Mouse (Mus musculus) frontal cortex, adult (tissue): ENCODE data around the gene Qtrt2.

Experiments used
- ATAC-seq: cut with Nextera tagmentation; 2 replicates; pipeline ENCODE4 v1.9.2; 2017; ENCODE audit warnings: mild to moderate bottlenecking, moderate library complexity, mixed read lengths; ENCODE audit not compliant: low TSS enrichment

The Qtrt2 gene

GRCm38 (mm10) chr16:43925001-43925558 lies 1.5 kb downstream of the Qtrt2 start:
- ATAC-seq: no peak

DNA sequence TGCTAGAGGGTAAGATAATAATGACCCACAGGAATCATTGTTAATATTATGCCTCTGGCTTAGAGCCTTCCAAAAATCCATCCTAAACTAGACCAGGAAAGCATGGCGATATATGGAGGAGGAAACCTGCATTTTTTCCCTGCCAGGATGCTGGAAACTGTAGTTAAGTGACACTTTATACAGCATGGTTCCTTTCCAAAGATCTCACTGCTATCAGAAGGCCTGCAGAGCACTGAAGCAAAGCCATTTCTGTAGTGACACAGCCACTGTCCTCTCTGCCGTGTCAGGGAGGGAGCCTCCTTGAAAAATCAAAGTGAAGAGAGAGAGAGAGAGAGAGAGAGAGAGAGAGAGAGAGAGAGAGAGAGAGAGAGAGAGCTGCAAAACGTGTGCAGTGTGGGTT lies 4.0 kb downstream of the Qtrt2 start:
- ATAC-seq: peak; percentile 70

DNA sequence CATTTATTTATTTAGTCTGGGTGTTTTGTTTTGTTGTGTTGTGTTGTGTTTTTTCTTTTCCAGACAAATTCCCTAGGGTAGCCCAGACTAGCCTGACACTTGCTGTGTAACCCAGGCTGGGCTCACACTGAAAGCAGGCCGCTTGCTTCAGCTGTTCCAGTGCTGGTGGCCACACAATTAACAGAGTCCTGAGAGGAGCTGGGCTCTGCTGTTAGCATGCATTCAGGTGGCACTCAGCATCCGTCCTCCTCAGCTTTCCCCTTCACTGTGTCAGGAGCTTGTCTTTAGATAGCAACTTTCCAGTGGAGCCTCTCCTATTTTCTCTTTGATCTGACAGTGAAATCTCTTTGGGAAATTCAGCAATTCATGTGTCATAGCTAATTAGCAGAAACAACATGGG lies 4.6 kb downstream of the Qtrt2 start:
- no peak for ATAC-seq

DNA sequence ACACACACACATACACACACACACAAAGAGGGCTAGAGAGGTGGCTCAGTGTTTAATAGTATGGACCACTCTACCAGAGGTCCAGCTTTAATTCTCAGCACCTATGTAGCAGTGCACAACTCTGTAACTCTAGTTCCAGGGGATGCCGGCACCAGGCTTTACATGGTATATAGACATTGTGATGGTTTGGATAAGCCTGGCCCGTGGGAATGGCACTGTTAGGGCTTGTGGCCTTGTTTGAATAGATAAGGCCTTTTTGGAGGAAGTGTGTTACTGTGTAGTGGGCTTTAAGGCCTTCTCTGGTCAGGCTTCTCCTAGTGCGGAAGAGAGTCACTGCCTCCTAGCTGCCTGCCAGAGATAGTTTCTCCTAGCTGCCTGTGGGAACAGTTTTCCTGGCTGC lies 7.7 kb downstream of the Qtrt2 start:
- no peak for ATAC-seq

- no peak for ATAC-seq
Measured at GRCm38 (mm10) chr16:43908881-43909280, 17.7 kb downstream of the Qtrt2 start.

DNA sequence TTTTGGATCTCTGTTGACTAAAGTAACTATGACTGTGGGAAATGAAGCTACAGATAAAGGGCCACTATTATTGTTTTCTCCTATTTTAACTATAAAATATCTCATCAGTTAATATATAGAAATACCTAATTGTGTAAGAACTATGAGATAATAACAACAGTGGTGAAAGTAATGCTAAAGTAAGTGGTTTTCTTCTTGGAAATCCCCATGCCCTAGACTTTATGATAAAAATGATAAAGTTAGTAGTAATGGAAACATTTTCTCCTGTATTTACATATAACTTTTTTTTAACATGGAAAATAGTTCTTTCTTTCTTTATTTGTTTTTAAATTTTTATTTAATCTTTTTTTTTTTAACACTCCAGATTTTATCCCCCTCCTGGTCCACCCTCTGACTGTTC lies 26.0 kb downstream of the Qtrt2 start:
- no peak for ATAC-seq

GRCm38 (mm10) chr16:43900138-43900537 lies 26.5 kb downstream of the Qtrt2 start:
- ATAC-seq: no peak

GRCm38 (mm10) chr16:43894501-43894900 lies 32.1 kb downstream of the Qtrt2 start:
- ATAC-seq: peak; percentile 51; the same call in 1 of the 2 replicates

DNA sequence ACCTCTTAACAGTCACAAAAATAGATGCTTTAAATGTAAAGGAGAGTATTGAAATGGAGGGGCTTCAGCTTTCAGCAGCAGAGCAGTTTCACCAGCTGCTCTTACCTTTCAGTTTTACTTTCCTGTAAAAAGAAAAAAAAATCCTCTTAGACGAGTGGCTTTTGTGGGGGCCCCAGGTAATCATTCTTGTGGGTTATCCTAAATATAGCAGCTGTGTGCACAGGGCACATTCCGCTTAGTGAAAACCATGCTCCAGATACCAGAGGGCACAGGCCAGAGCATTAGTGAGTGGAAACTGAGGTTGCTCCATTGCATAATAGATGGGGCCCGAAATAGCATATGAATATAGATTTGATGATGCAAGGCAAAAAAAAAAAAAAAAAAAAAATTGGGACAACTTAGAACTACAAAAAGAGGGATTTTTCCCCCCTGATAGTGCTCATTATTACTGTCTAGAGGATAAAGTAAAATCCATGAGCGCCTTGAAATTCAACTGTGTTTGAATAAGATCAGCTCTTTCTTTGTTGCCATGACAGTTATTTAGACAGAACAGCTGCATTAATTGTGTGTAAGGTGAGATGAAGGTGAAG lies 35.8 kb downstream of the Qtrt2 start:
- ATAC-seq: no peak

GRCm38 (mm10) chr16:43890005-43890336 lies 36.6 kb downstream of the Qtrt2 start:
- peak; percentile 82 for ATAC-seq

GRCm38 (mm10) chr16:43889208-43890004 lies 37.2 kb downstream of the Qtrt2 start, which contains the start of gene Ccdc191:
Ccdc191 (plus strand) TSS chr16:43889800.
- ATAC-seq: peak; percentile 99

DNA sequence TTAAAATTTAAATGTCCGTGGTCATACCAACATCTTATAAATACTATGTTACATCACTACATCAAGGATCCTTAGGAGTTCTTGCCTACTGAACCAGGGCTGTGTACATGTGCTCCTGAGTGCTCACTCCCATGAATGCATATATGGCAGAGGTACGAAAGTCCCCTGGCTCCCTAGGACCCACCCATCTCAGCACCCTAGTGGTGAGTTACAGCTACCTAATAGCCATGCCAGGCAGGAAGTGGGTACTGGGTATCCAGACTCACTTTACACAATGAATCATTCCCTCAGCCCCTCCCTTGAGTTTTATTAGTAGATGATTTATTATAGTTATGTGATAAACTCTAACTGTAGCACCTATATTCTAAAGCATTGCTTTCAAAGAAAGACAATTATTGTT lies 44.3 kb downstream of the Qtrt2 start:
- ATAC-seq: no peak

- ATAC-seq: no peak
Measured at GRCm38 (mm10) chr16:43881636-43882035, 45.0 kb downstream of the Qtrt2 start.

- no peak for ATAC-seq
Measured at GRCm38 (mm10) chr16:43879769-43880168, 46.8 kb downstream of the Qtrt2 start.

- no peak for ATAC-seq
Measured at GRCm38 (mm10) chr16:43871419-43871818, 55.2 kb downstream of the Qtrt2 start.

DNA sequence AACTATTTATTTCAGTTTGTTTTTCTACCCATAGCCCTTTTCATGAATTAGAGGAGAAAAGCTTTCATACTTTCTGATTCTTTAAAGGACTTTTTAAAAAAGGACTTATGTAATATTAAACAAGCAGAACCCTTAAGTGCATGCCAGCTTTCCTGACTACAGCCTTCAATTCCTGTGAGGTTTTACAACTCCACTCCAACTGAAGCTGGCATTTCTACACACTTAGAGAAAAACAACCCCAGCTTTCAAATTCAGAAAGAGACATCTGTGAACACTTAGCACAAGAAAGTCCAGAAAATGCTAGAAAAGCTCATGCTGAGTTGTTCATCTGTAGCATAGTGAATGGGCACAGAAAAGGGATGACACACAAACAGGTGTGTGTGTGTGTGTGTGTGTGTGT lies 56.8 kb downstream of the Qtrt2 start:
- peak; percentile 73; the same call in 1 of the 2 replicates for ATAC-seq

- no peak for ATAC-seq
Measured at GRCm38 (mm10) chr16:43860624-43861023, 66.0 kb downstream of the Qtrt2 start.

DNA sequence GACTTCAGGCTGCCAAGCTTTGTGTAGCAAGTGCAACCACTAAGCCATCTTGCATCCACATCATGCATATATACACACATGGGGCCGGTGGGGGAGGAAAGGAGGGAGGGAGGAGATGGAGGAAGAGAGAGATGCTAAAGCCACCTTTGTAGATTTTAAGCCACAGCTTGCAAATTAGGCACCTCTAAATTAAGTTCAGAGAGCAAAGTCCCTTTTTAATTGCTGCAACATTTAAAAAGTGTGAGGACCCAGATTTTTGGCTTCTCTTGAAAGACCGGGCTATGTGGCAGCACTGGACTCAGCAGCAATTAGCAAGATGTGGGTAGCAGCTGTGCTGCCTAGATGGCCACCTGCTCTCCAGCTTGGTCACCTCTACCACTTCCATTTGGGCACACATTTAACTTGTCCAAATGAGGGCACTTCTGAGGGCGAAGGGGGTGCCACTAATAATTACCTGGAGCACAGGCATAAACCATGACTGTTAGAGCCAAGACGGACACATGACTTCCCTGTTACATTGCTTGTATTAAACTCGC lies 67.6 kb downstream of the Qtrt2 start:
- no peak for ATAC-seq

- no peak for ATAC-seq
Measured at GRCm38 (mm10) chr16:43849839-43850238, 76.8 kb downstream of the Qtrt2 start.

DNA sequence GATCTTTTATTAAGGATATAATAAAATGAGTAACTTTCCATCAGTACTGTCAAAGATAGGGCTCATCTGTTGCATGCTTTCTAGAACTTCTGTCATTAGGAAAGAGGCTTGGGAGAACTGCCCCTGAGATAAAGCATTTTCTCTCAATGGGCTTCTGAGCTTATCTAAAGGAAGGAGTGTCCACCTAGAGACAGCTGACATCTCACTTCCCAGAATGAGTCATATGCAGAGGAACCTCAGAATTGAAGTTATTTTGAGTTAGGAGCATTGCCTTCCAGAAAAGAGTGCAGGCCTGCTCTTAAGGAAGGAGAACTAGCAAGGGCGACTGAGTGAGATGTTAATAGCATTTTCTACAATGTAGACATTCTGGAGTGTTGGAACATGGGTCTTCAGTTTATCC lies 85.4 kb downstream of the Qtrt2 start:
- no peak for ATAC-seq

DNA sequence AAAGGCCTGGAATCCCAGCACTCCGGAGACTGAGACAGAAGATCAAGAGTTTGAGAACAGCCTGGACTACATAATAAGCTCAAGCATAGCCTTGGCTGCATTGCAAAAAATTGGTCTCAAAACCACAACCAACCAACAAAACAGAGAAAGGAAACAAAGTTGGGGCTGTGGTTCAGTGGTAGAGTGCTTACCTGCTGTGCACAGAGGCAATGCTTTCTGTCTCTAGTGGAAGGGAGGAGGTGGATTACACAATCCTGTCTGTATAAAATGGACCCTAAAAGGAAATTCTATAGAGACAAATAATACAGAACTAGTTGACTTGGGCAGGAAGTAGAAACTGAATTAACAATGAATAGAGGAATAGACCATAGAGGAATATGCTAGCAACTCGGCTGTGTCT lies 94.7 kb downstream of the Qtrt2 start:
- ATAC-seq: no peak

DNA sequence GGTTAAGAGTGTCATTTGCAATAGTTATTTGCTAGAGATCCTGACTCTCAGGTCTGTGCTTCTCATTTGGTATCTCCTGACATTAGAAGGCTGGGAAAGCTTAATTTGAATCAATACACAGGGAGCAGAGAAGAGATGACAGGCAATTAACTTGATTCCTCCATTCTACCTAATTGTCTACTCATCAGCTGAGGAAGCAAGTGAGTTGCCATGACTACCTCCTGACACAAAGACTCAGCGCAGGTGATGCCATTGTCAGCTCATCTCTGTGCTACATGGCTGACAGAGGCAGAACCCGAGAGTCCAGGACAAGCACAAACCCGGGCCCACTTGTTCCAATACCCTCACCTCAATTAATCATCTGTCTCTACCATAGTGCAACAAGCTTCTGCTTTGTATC lies 99.1 kb downstream of the Qtrt2 start:
- ATAC-seq: no peak

DNA sequence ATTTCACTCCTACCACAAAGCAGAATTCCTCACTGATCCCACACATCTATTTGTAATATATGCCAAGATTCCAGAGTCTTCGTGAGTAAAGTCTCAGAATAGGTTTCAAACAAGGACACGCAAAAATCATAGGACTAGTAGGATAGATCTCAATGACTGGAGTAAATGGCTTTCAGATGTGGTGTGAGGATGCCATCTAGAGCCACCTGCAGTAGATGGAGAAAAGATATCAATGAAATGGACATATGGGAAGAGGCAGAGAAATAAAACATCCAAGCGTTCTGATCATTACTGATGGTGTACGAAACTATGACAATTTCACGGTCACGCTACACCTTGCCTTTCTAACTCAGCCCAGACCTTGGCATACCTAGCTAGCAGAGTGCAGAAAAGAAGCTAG lies 108.2 kb downstream of the Qtrt2 start:
- peak; percentile 41; the same call in 1 of the 2 replicates for ATAC-seq
